Mouse (Mus musculus) layer of hippocampus, adult 9-11 months (tissue): ENCODE results near the gene Crbn.

Experiments used
- DNase-seq: peaks from one replicate; pipeline ENCODE4 v3.0.0; 2022

The Crbn gene

GRCm38 (mm10) chr6:106761486-106761885, 38.4 kb downstream of the Crbn start:
- no peak for DNase-seq

GRCm38 (mm10) chr6:106760473-106761218, 39.2 kb downstream of the Crbn start:
- no peak for DNase-seq

GRCm38 (mm10) chr6:106758299-106758698, 41.6 kb downstream of the Crbn start:
- no peak for DNase-seq

GRCm38 (mm10) chr6:106750291-106750690, 49.6 kb downstream of the Crbn start:
- DNase-seq: no peak

GRCm38 (mm10) chr6:106748887-106749388, 50.9 kb downstream of the Crbn start, which contains the start of gene Il5ra:
Gene Il5ra, minus strand, starts transcription at chr6:106749037.
- no peak for DNase-seq

GRCm38 (mm10) chr6:106747804-106748203, 52.1 kb downstream of the Crbn start:
- DNase-seq: no peak

- no peak for DNase-seq
These were observed 52.6 kb downstream of the Crbn start for GRCm38 (mm10) chr6:106747251-106747650.

- no peak for DNase-seq
These were observed 54.0 kb downstream of the Crbn start for GRCm38 (mm10) chr6:106745673-106746394.

GRCm38 (mm10) chr6:106743556-106744233, 56.2 kb downstream of the Crbn start:
- DNase-seq: no peak

GRCm38 (mm10) chr6:106740244-106740825, 59.5 kb downstream of the Crbn start:
- no peak for DNase-seq

- DNase-seq: no peak
These were observed 61.6 kb downstream of the Crbn start for GRCm38 (mm10) chr6:106738229-106738628.

- no peak for DNase-seq
These were observed 67.3 kb downstream of the Crbn start for GRCm38 (mm10) chr6:106732563-106732962.
